Mouse (Mus musculus) MEL (cell line): ENCODE data around the gene Atg13. TPM values are rescaled to one million over a fixed set of nuclear protein-coding genes. Genes with fewer than 3 reads are reported as not detected.

Source experiments
- DNase-seq: peaks from one replicate; pipeline ENCODE4 v3.0.0; 2011; ENCODE audit warnings: low read depth, low spot score
- H3K27ac ChIP-seq: 2 replicates; pipeline ENCODE4 v1.5.1; 2012; ENCODE audit warnings: low read depth, mild to moderate bottlenecking, control low read depth, low read length, moderate library complexity; ENCODE audit not compliant: control insufficient read depth
- H3K27me3 ChIP-seq, 2 experiments: fragments of 150-350 bp in 1 of 2; sonication (generic) in 1 of 2; 2 replicates each; pipeline ENCODE4 v1.6.1; 2012; ENCODE audit warnings: low read length in 2 of 2, mild to moderate bottlenecking in 2 of 2, improper control_type of control experiment in 1 of 2, moderate library complexity in 1 of 2; ENCODE audit not compliant: insufficient read depth in 2 of 2, control insufficient read depth in 1 of 2
- H3K36me3 ChIP-seq, 2 experiments: 2 replicates each; pipeline ENCODE4 v1.6.1; 2012 to 2014; ENCODE audit warnings: low read length in 2 of 2, improper control_type of control experiment in 1 of 2, inconsistent platforms in 1 of 2, mild to moderate bottlenecking in 1 of 2; ENCODE audit not compliant: insufficient read depth in 2 of 2, control insufficient read depth in 1 of 2
- H3K4me1 ChIP-seq, 2 experiments: fragments of 150-350 bp in 1 of 2; sonication (generic) in 1 of 2; 2 replicates each; pipeline ENCODE4 v1.6.1; 2012; ENCODE audit warnings: low read length in 2 of 2, improper control_type of control experiment in 1 of 2, mild to moderate bottlenecking in 1 of 2; ENCODE audit not compliant: insufficient read depth in 2 of 2, control insufficient read depth in 1 of 2
- H3K4me3 ChIP-seq, 2 experiments: fragments of 150-350 bp in 1 of 2; sonication (generic) in 1 of 2; 2 replicates each; pipeline ENCODE4 v1.5.1; 2012; ENCODE audit warnings: low read depth in 2 of 2, low read length in 2 of 2, mild to moderate bottlenecking in 2 of 2, moderate library complexity in 2 of 2, control low read depth in 1 of 2, improper control_type of control experiment in 1 of 2; ENCODE audit not compliant: control insufficient read depth in 1 of 2, insufficient read depth in 1 of 2
- H3K79me2 ChIP-seq: 2 replicates; pipeline ENCODE4 v1.6.1; 2012; ENCODE audit warnings: mild to moderate bottlenecking, low read length, moderate library complexity; ENCODE audit not compliant: control insufficient read depth, poor library complexity, insufficient read depth
- H3K9ac ChIP-seq: 2 replicates; pipeline ENCODE4 v1.6.1; 2012; ENCODE audit warnings: low read depth, mild to moderate bottlenecking, control low read depth, low read length, moderate library complexity; ENCODE audit not compliant: control insufficient read depth, poor library complexity, severe bottlenecking
- H3K9me3 ChIP-seq: fragments of 150-350 bp; sonication (generic); replicated peaks from 2 replicates; pipeline ENCODE4 v1.6.1; 2012; ENCODE audit warnings: mild to moderate bottlenecking, low read length, improper control_type of control experiment, moderate library complexity; ENCODE audit not compliant: insufficient read depth
- BHLHE40 ChIP-seq: IDR thresholded peaks from 2 replicates; pipeline ENCODE4 v1.6.1; 2012; ENCODE audit warnings: low read depth, mild to moderate bottlenecking, inconsistent platforms, low read length, improper control_type of control experiment, borderline replicate concordance
- CHD1 ChIP-seq: IDR thresholded peaks from 2 replicates; pipeline ENCODE4 v1.6.1; 2012; ENCODE audit warnings: low read depth, mild to moderate bottlenecking, inconsistent platforms, low read length, improper control_type of control experiment
- CTCF ChIP-seq, 3 experiments: IDR thresholded peaks in 2 of 3; conservative IDR thresholded peaks in 1 of 3; 2 replicates each; pipeline ENCODE4 v1.5.1; 2011 to 2012; ENCODE audit warnings: low read length in 3 of 3, low read depth in 2 of 3, mild to moderate bottlenecking in 2 of 3, improper control_type of control experiment in 1 of 3, inconsistent platforms in 1 of 3, mixed read lengths in 1 of 3, moderate library complexity in 1 of 3; ENCODE audit not compliant: control insufficient read depth in 1 of 3, insufficient read depth in 1 of 3, poor library complexity in 1 of 3, severe bottlenecking in 1 of 3
- ELF1 ChIP-seq: IDR thresholded peaks from 2 replicates; pipeline ENCODE4 v1.6.1; 2014; ENCODE audit warnings: low read depth, mild to moderate bottlenecking, inconsistent platforms, low read length, improper control_type of control experiment, moderate library complexity
- ETS1 ChIP-seq: IDR thresholded peaks from 2 replicates; pipeline ENCODE4 v1.6.1; 2012; ENCODE audit warnings: low read depth, mild to moderate bottlenecking, inconsistent platforms, low read length, improper control_type of control experiment, moderate library complexity
- GABPA ChIP-seq: IDR thresholded peaks from 2 replicates; pipeline ENCODE4 v1.6.1; 2012; ENCODE audit warnings: low read depth, mild to moderate bottlenecking, inconsistent platforms, low read length, improper control_type of control experiment, moderate library complexity
- GATA1 ChIP-seq: IDR thresholded peaks from 2 replicates; pipeline ENCODE4 v1.6.1; 2011; ENCODE audit warnings: low read depth, low read length, improper control_type of control experiment
- JUND ChIP-seq: IDR thresholded peaks from 2 replicates; pipeline ENCODE4 v1.6.1; 2011; ENCODE audit warnings: low read depth, mild to moderate bottlenecking, improper control_type of control experiment, low read length
- MAX ChIP-seq: IDR thresholded peaks from 2 replicates; pipeline ENCODE4 v1.6.1; 2011; ENCODE audit warnings: low read length, improper control_type of control experiment
- MEF2A ChIP-seq: IDR thresholded peaks from 2 replicates; pipeline ENCODE4 v1.6.1; 2014; ENCODE audit warnings: low read depth, mild to moderate bottlenecking, inconsistent platforms, low read length, improper control_type of control experiment; ENCODE audit not compliant: poor library complexity, insufficient replicate concordance, severe bottlenecking; ENCODE audit errors: extremely low read depth
- MXI1 ChIP-seq: IDR thresholded peaks from 2 replicates; pipeline ENCODE4 v1.6.1; 2011; ENCODE audit warnings: mild to moderate bottlenecking, low read depth, low read length, improper control_type of control experiment
- MYB ChIP-seq: IDR thresholded peaks from 2 replicates; pipeline ENCODE4 v1.6.1; 2011; ENCODE audit warnings: mild to moderate bottlenecking, low read depth, low read length, improper control_type of control experiment
- NELFE ChIP-seq: IDR thresholded peaks from 2 replicates; pipeline ENCODE4 v1.6.1; 2011; ENCODE audit warnings: low read depth, low read length, improper control_type of control experiment
- NRF1 ChIP-seq: IDR thresholded peaks from 2 replicates; pipeline ENCODE4 v1.6.1; 2014; ENCODE audit warnings: low read depth, mild to moderate bottlenecking, inconsistent platforms, low read length, improper control_type of control experiment, moderate library complexity; ENCODE audit not compliant: poor library complexity, insufficient read depth, severe bottlenecking
- POLR2A ChIP-seq, 2 experiments: IDR thresholded peaks; 2 replicates each; pipeline ENCODE4 v1.6.1; 2011 to 2012; ENCODE audit warnings: low read length in 2 of 2, mild to moderate bottlenecking in 2 of 2, control low read depth in 1 of 2, improper control_type of control experiment in 1 of 2, low read depth in 1 of 2, moderate library complexity in 1 of 2; ENCODE audit not compliant: control insufficient read depth in 1 of 2, insufficient read depth in 1 of 2, poor library complexity in 1 of 2
- RCOR1 ChIP-seq: IDR thresholded peaks from 2 replicates; pipeline ENCODE4 v1.6.1; 2012; ENCODE audit warnings: low read depth, mild to moderate bottlenecking, inconsistent platforms, low read length, improper control_type of control experiment
- SMC3 ChIP-seq: IDR thresholded peaks from 2 replicates; pipeline ENCODE4 v1.6.1; 2011; ENCODE audit warnings: low read depth, low read length, improper control_type of control experiment
- TCF12 ChIP-seq: IDR thresholded peaks from 2 replicates; pipeline ENCODE4 v1.6.1; 2014; ENCODE audit warnings: low read depth, mild to moderate bottlenecking, inconsistent platforms, low read length, improper control_type of control experiment, moderate library complexity
- USF1 ChIP-seq: IDR thresholded peaks from 2 replicates; pipeline ENCODE4 v1.6.1; 2014; ENCODE audit warnings: low read depth, mild to moderate bottlenecking, inconsistent platforms, low read length, improper control_type of control experiment, moderate library complexity
- ZNF384 ChIP-seq: IDR thresholded peaks from 2 replicates; pipeline ENCODE4 v1.6.1; 2012; ENCODE audit warnings: low read depth, mild to moderate bottlenecking, inconsistent platforms, low read length, improper control_type of control experiment
- polyA plus RNA-seq, 2 experiments: library from polyadenylated mRNA; stranded (reverse) in 1 of 2; unstranded in 1 of 2; fragments of >175 nt in 1 of 2; fragments of >200 nt in 1 of 2; gene quantifications; 2 replicates each; pipeline versions ENCODE4 v1.2.1 to v1.2.4; 2012; ENCODE audit warnings: low replicate concordance in 2 of 2, low read depth in 1 of 2; ENCODE audit not compliant: insufficient read length in 2 of 2, insufficient read depth in 1 of 2, missing spikeins in 1 of 2
- total RNA-seq: library from RNA; depleted of rRNA; stranded (reverse); fragments of 300-350 nt; gene quantifications from 2 replicates; pipeline ENCODE4 v1.2.3, GENCODE M21; 2012

Atg13 gene
- total and polyA plus RNA-seq, 3 experiments = 8.4 to 27.7 TPM; not detected in 1

- H3K79me2 ChIP-seq = peaks cover 10% of the 10 kb centered on the region
- H3K27ac ChIP-seq = no peak overlapping the region
- H3K36me3 ChIP-seq = peaks cover 0 to 12% of the 10 kb centered on the region in 2 experiments; a peak in 3 of 4 replicates
- H3K27me3 ChIP-seq = no peaks in the 10 kb centered on the region
- no peak for DNase-seq
- no peaks in the 10 kb centered on the region for H3K9me3 ChIP-seq
- H3K4me1 ChIP-seq = peaks cover 6 to 9% of the 10 kb centered on the region in 2 experiments
- no peak overlapping the region for H3K4me3 ChIP-seq
- TF ChIP-seq ELF1 (no peak), MAX (no peak), BHLHE40 (no peak), RCOR1 (no peak), TCF12 (no peak), NRF1 (no peak), MEF2A (no peak), JUND (no peak), ZNF384 (no peak), POLR2A (IDR thresholded peaks at IDR 0.05; ENCODE audit: control insufficient read depth in 1 of 2, insufficient read depth in 1 of 2, low read depth in 1 of 2, low read length in 2 of 2, poor library complexity in 1 of 2) (no peak), SMC3 (no peak), GATA1 (no peak), GABPA (no peak), NELFE (no peak), CTCF (IDR thresholded peaks at IDR 0.05 in 2 of 3, conservative IDR thresholded peaks at IDR 0.05 in 1 of 3; ENCODE audit: control insufficient read depth in 1 of 3, insufficient read depth in 1 of 3, low read depth in 2 of 3, low read length in 3 of 3, poor library complexity in 1 of 3, severe bottlenecking in 1 of 3) (no peak), MXI1 (no peak), MYB (no peak)
- no peak overlapping the region for H3K9ac ChIP-seq
These were observed 4.5 kb upstream of the Atg13 start for GRCm38 (mm10) chr2:91714921-91715320.

- peak overlapping the region; percentile 80 to 85 for H3K4me3 ChIP-seq
- H3K79me2 ChIP-seq = peaks cover 19% of the 10 kb centered on the region
- H3K9ac ChIP-seq = peak overlapping the region; percentile 86
- H3K27me3 ChIP-seq = no peaks in the 10 kb centered on the region
- H3K27ac ChIP-seq = peak overlapping the region; percentile 89
- peaks cover 6 to 13% of the 10 kb centered on the region in 2 experiments for H3K4me1 ChIP-seq
- peaks cover 0 to 19% of the 10 kb centered on the region in 2 experiments; a peak in 3 of 4 replicates for H3K36me3 ChIP-seq
- TF ChIP-seq ETS1 = 0 out of 2 replicates have a peak, but pooled peaks have one; percentile 12
- no peak for TF ChIP-seq SMC3
- TF ChIP-seq USF1 = no peak
- peak; percentile 63; the same call in 1 of the 2 replicates for TF ChIP-seq CHD1
- 0 out of 2 replicates have a peak, but pooled peaks have one; percentile 6 for TF ChIP-seq TCF12
- TF ChIP-seq, all 39 proteins: peak for 3
- no peaks in the 10 kb centered on the region for H3K9me3 ChIP-seq
- DNase-seq = peak; percentile 42
These were observed 1.0 kb upstream of the Atg13 start for GRCm38 (mm10) chr2:91711256-91711925.
